Mouse (Mus musculus): Measurements from ENCODE around the gene Adpgk.

DNA sequence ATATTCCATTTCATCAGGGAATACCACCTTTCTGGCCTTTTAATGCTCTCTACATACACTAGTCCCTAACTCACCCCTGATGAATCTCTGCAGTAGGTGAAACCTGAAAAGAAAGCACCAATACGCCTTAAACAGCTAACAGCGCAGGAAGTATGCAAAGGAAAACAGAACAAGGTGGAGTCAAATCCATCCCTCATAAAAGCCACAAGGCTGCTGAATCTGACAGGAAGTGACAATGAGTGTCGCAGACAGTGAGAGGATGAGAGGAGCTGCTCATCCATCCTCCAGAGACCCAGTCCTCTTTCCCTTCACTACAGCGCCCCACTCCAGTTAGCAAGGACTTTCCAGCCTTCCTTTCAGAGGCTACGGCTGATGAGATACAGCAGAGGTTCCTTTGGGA, 47.1 kb downstream of the Adpgk start:
- TF ChIP-seq CTCF (IDR thresholded peaks at IDR 0.05; ENCODE audit: borderline replicate concordance, insufficient read depth, low read length), result no peak
- no peak for TF ChIP-seq POLR2A (IDR thresholded peaks at IDR 0.05; ENCODE audit: low read depth, low read length)
